Mouse (Mus musculus) brown adipose tissue, adult 24 weeks (tissue): ENCODE data around the gene Copb1. TPM values are rescaled to one million over a fixed set of nuclear protein-coding genes. Genes with fewer than 3 reads are reported as not detected.

Experiments used
- H3K27ac ChIP-seq: fragments of 200-500 bp; replicated peaks from 2 replicates; pipeline ENCODE4 v1.5.1; 2012; ENCODE audit warnings: low read depth, mild to moderate bottlenecking, low read length
- H3K4me1 ChIP-seq: fragments of 200-500 bp; 2 replicates; pipeline ENCODE4 v1.6.1; 2012; ENCODE audit warnings: low read length, mixed read lengths; ENCODE audit not compliant: control insufficient read depth, insufficient read depth, insufficient read length
- H3K4me3 ChIP-seq: fragments of 200-500 bp; 2 replicates; pipeline ENCODE4 v1.5.1; 2012; ENCODE audit warnings: low read depth, mild to moderate bottlenecking, low read length, moderate library complexity; ENCODE audit not compliant: insufficient read depth
- polyA plus RNA-seq: library from polyadenylated mRNA; stranded (reverse); fragments of >200 nt; gene quantifications from 2 replicates; pipeline ENCODE4 v1.2.4, GENCODE M21; 2012; ENCODE audit not compliant: missing spikeins, insufficient read depth, insufficient read length

The Copb1 gene
- polyA plus RNA-seq, 1 experiment: 53.3 TPM

GRCm38 (mm10) chr7:114275372-114276004, 21.0 kb upstream of the Copb1 start:
- Histone ChIP-seq H3K4me1 (peaks cover 2% of the 10 kb centered on the region; the same call in 1 of the 2 replicates), H3K4me3 (peak overlapping the region; percentile 99), H3K27ac (peak overlapping the region; percentile 98)

- H3K27ac ChIP-seq: no peak overlapping the region
- no peak overlapping the region for H3K4me3 ChIP-seq
- no peaks in the 10 kb centered on the region for H3K4me1 ChIP-seq
Observed at GRCm38 (mm10) chr7:114268446-114268845, 13.9 kb upstream of the Copb1 start.

DNA sequence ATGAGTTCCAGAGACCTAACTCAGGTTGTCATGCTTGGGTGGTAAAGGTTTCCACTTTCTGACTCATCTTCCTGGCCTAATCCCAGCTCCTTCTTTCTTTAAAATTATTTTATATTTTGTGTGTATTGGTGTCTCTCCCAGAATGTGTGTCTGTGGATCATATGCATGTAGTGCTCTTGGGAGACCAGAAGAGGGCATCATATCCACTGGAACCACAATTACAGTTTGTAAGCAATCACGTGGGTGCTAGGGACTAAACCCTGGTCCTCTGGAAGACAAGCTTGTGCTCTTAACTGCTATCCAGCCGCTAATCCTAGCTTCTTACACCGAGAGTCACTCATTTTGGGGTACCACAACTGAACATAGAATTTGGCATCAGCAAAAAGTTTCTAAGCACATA, 2.8 kb downstream of the Copb1 start:
- Histone ChIP-seq H3K27ac (no peak overlapping the region), H3K4me3 (no peak overlapping the region), H3K4me1 (no peaks in the 10 kb centered on the region; the same call in 1 of the 2 replicates)

GRCm38 (mm10) chr7:114233980-114234379, 20.5 kb downstream of the Copb1 start:
- no peak overlapping the region for H3K27ac ChIP-seq
- H3K4me3 ChIP-seq: no peak overlapping the region
- H3K4me1 ChIP-seq: no peaks in the 10 kb centered on the region

DNA sequence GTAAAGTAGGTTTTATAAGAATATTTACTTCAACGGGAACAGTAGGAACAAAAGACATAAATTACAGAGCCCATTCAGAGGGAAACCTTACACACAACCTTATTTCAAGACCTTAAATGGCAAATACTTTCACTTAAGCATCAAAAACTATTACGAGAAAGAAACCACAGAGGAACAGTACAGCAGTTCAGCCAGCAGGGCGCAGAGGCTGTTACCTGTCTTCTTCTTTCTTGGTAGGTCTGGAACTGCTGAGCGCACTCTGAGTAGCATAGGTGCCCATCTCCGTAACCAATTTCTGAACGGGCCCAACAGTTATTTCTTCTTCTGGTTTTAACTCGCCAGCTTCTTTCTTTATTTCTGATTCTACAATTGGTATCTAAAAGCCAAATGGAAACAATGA, 21.5 kb downstream of the Copb1 start:
- H3K4me1 ChIP-seq: no peaks in the 10 kb centered on the region
- no peak overlapping the region for H3K27ac ChIP-seq
- H3K4me3 ChIP-seq: no peak overlapping the region

DNA sequence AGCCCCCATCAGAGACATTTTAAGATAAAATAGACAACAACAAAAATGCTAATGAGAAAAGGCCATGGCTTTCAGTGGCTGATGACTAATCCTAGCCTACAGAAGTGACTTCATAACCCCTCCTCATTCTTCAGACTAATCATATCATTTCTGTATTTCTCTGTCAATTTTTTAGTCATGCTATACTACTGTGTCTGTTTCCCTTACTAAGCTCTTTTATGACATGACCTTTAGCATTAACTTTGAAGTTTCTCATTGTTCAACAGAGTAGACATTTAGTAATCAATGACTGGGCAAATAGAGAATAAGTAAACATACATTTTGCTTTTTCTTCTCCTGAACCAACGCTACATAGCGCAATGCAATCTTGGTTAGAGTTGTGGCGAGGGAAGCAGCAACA, 22.7 kb downstream of the Copb1 start:
- H3K4me1 ChIP-seq: no peaks in the 10 kb centered on the region
- no peak overlapping the region for H3K4me3 ChIP-seq

GRCm38 (mm10) chr7:114226521-114226920, 28.0 kb downstream of the Copb1 start:
- Histone ChIP-seq H3K4me3 (no peak overlapping the region), H3K27ac (no peak overlapping the region), H3K4me1 (no peaks in the 10 kb centered on the region)

More for the DNA sequence above, 22.7 kb downstream of the Copb1 start:
- no peak overlapping the region for H3K27ac ChIP-seq

- Histone ChIP-seq H3K27ac (no peak overlapping the region), H3K4me3 (no peak overlapping the region), H3K4me1 (no peaks in the 10 kb centered on the region)
Observed at GRCm38 (mm10) chr7:114220433-114220832, 34.1 kb downstream of the Copb1 start.

DNA sequence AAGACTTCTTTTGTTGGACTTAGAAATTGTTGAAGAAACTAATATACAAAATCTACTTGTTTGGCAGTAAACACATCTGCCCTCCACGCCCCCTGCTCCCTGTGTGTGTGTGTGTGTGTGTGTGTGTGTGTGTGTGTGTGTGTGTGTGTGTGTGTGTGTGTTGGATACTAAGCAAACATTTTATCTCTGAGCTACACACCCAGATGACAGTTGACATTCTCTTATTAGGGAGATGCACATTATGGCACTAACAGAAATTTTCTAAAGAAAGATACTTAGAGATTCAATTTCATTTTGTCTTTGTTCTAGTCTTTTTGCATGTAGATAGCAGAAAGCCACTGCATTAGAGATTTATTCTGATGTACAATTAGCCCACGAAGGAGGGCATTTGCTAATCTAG, 37.6 kb downstream of the Copb1 start:
- H3K4me1 ChIP-seq: no peaks in the 10 kb centered on the region
- H3K27ac ChIP-seq: no peak overlapping the region
- no peak overlapping the region for H3K4me3 ChIP-seq

DNA sequence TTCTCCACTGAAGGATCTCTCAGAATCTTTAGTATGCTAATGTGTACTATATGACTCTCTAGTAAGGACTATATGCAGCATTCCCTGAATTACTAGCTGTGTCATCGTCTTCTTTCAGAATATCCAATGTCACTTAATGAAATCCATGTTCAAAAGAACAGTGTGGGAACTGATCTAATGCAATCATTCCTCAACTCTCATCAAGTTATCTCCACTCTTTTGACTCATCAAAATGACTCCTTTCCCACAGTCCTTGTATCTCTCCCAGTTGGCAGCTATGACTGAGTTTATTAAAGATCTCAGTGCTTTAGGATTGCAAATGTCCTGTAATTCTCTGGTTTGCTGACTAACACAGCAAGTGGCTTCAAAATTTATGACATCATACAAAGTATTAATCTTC, 40.1 kb downstream of the Copb1 start:
- Histone ChIP-seq H3K4me1 (no peaks in the 10 kb centered on the region), H3K27ac (no peak overlapping the region), H3K4me3 (no peak overlapping the region)

- H3K27ac ChIP-seq: no peak overlapping the region
- H3K4me1 ChIP-seq: no peaks in the 10 kb centered on the region
- no peak overlapping the region for H3K4me3 ChIP-seq
Observed at GRCm38 (mm10) chr7:114213537-114213936, 41.0 kb downstream of the Copb1 start.

- Histone ChIP-seq H3K4me3 (no peak overlapping the region), H3K27ac (no peak overlapping the region), H3K4me1 (no peaks in the 10 kb centered on the region)
Observed at GRCm38 (mm10) chr7:114210618-114211017, 43.9 kb downstream of the Copb1 start.

- Histone ChIP-seq H3K4me1 (no peaks in the 10 kb centered on the region), H3K27ac (no peak overlapping the region)
Observed at GRCm38 (mm10) chr7:114209841-114210240, 44.7 kb downstream of the Copb1 start.

GRCm38 (mm10) chr7:114203491-114204359, 50.8 kb downstream of the Copb1 start:
- H3K4me3 ChIP-seq: no peak overlapping the region
- H3K4me1 ChIP-seq: peaks cover 3% of the 10 kb centered on the region; the same call in 1 of the 2 replicates
- H3K27ac ChIP-seq: no peak overlapping the region

More at GRCm38 (mm10) chr7:114209841-114210240, 44.7 kb downstream of the Copb1 start:
- H3K4me3 ChIP-seq: no peak overlapping the region

DNA sequence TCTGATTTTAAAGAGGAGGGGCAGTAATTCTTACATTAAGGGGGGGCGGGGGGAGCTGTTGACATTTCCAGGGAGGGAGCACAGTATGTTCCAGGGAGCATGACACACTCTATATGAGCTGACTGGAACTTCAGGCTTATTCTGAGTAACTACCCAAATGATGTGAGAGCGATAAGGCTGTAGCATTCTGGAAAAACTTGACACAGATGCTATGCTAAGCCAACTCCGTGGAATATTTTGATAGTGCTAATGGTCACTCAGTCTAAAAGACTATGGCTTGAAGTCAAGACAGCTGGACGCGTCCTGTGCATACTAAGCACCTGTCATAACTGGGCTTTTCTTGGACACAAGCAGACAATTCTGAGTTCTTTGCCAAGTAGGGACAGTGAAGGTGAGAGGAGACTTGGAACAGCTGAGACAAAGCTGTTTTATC, 51.5 kb downstream of the Copb1 start:
- H3K27ac ChIP-seq: no peak overlapping the region
- H3K4me3 ChIP-seq: no peak overlapping the region
- peaks cover 5% of the 10 kb centered on the region; the same call in 1 of the 2 replicates for H3K4me1 ChIP-seq
